Mouse (Mus musculus): ENCODE data around the gene Ldb1. TPM values are rescaled to one million over a fixed set of nuclear protein-coding genes. Genes with fewer than 3 reads are reported as not detected.
"Not testable (repeated sequence)": the region's sequence is repeated elsewhere in the genome, so short reads cannot be mapped to it uniquely, and the experiment has no call there.

The Ldb1 gene
- polyA plus RNA-seq, 1 experiment from 2014 or later: 103 TPM

DNA sequence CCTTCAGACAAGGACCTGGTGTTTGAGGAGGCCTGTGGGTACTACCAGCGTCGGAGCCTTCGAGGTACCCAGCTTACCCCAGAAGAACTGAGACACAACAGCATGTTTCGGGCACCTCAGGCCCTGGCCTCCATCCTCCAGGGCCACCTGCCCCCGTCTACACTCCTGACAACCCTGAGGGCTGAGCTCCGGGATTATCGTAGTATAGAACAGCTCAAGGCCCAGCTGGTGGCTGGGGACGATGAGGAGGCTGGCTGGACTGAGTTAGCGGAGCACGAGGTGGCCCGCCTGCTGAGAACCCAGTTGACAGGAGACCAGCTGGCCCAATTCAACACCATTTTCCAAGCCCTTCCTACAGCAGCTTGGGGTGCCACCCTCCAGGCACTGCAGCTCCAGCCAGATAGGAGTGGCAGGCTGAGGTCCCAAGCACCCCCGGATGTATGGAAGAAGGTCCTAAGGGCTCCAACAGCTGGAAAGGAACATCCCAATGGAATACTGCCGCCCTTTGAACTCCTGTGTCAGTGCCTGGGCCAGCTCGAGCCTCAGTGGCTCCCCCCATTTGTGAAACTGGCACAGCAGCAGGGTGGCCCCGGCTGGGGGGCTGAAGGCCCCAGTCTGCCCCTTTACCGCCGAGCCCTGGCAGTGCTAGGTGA, 40.1 kb downstream of the Ldb1 start:
- H3K9me3 ChIP-seq: no peaks in the 10 kb centered on the region
- no peak overlapping the region; the same call in 1 of the 2 replicates for H3K4me3 ChIP-seq
- H3K4me2 ChIP-seq: peak overlapping the region; percentile 99; the same call in 1 of the 2 replicates
- no peak for ATAC-seq (ENCODE audit: insufficient number of reproducible peaks, low FRiP score, low TSS enrichment, low read depth)
- whole genome bisulfite sequencing: 80% methylated on average over 17 of the region's 17 CpGs
- no peak overlapping the region for H3K27ac ChIP-seq
- H3K36me3 ChIP-seq: no peaks in the 10 kb centered on the region; the same call in 1 of the 2 replicates
- H3K9ac ChIP-seq: no peak overlapping the region
- H3K4me1 ChIP-seq: peaks cover 26% of the 10 kb centered on the region
- no peaks in the 10 kb centered on the region for H3K27me3 ChIP-seq

DNA sequence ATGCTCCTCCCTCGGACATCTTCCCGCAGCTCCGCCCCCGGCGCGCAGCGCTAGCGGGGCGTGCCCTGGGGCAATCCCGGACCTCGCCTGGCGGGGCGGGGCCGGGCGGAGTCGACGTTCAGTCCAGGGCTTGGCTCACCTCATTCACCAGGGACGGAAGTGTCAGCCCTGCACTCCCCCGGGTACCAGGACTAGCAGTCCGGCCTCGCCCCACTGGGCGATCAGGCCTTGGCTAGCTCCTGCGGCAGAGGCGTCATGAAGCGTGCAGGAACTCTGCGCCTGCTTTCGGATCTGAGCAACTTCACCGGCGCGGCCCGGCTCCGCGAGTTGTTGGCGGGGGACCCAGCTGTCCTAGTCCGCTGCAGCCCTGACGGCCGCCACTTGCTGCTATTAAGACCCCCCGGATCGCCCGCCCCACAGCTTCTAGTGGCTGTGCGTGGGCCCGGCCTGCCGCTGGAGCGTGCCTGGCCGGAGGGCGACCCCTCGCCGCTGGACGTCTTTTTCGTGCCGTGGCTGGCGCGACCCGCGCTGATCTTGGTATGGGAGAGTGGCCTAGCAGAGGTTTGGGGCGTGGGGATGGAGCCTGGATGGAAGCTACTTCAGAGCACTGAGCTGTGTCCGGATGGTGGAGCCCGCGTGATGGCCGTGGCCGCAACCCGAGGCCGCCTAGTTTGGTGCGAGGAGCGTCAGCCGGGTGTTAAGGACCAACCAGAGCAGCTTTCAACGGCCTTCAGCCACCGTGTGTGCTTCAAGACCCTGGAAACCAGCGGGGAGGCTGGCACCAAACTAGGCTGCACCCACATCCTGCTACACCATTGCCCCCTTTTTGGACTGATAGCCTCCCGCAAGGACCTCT, 41.4 kb downstream of the Ldb1 start, which contains the start of gene Hps6:
Gene Hps6, plus strand, starts transcription at position 138 of the 856 bp plus-strand sequence.
- peak; percentile 37; the same call in 1 of the 2 replicates for ATAC-seq (ENCODE audit: insufficient number of reproducible peaks, low FRiP score, low TSS enrichment, low read depth)
- H3K4me3 ChIP-seq: peak within 1 kb of the TSS; percentile 74
- H3K27ac ChIP-seq: peak within 1 kb of the TSS; percentile 50; the same call in 1 of the 2 replicates
- peak within 1 kb of the TSS; percentile 99 for H3K4me2 ChIP-seq
- peaks cover 26% of the 10 kb centered on the region for H3K4me1 ChIP-seq
- H3K27me3 ChIP-seq: no peaks in the 10 kb centered on the region
- H3K9me3 ChIP-seq: no peaks in the 10 kb centered on the region
- peak within 1 kb of the TSS; percentile 77 for H3K9ac ChIP-seq
- WGBS: 2% methylated on average over 69 of the region's 70 CpGs
- H3K36me3 ChIP-seq: no peaks in the 10 kb centered on the region; the same call in 1 of the 2 replicates

DNA sequence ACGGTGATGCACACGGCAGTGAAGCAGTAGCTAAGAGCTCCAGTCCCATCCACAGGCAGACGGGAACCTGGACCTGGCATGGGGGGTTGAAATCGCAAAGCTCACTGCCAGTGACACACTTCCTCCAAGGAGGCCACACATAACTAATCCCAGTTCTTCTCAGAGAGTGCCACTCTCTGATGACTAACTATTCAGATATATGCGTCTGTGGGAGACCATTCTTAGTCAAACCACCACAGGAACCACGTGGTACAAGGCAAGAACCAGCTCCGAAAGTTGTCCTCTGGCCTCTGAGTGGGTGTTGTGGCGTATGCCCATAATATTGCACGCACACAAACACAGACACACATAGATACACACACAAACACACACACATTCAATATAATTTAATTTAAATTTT, 42.7 kb downstream of the Ldb1 start:
- H3K27me3 ChIP-seq: no peaks in the 10 kb centered on the region
- no peak overlapping the region for H3K4me3 ChIP-seq
- H3K4me2 ChIP-seq: no peak overlapping the region
- H3K4me1 ChIP-seq: peaks cover 31% of the 10 kb centered on the region
- H3K9ac ChIP-seq: no peak overlapping the region
- 81% methylated on average over 9 of the region's 9 CpGs for WGBS
- no peak overlapping the region for H3K27ac ChIP-seq
- no peak for ATAC-seq (ENCODE audit: insufficient number of reproducible peaks, low FRiP score, low TSS enrichment, low read depth)
- H3K9me3 ChIP-seq: no peaks in the 10 kb centered on the region
- H3K36me3 ChIP-seq: no peaks in the 10 kb centered on the region

GRCm38 (mm10) chr19:45999378-45999777, 45.6 kb downstream of the Ldb1 start:
- no peaks in the 10 kb centered on the region for H3K27me3 ChIP-seq

GRCm38 (mm10) chr19:45998694-45999217, 46.3 kb downstream of the Ldb1 start:
- no peaks in the 10 kb centered on the region for H3K9me3 ChIP-seq
- H3K4me2 ChIP-seq: peak overlapping the region; percentile 60
- H3K4me3 ChIP-seq: peak overlapping the region; percentile 81
- H3K4me1 ChIP-seq: peaks cover 13% of the 10 kb centered on the region
- ATAC-seq (ENCODE audit: insufficient number of reproducible peaks, low FRiP score, low TSS enrichment, low read depth): no peak
- WGBS: 7% methylated on average over 8 of the region's 8 CpGs
- no peak overlapping the region for H3K9ac ChIP-seq
- H3K27me3 ChIP-seq: no peaks in the 10 kb centered on the region
- no peak overlapping the region for H3K27ac ChIP-seq
- peaks cover 4% of the 10 kb centered on the region; the same call in 1 of the 2 replicates for H3K36me3 ChIP-seq

More at GRCm38 (mm10) chr19:45999378-45999777, 45.6 kb downstream of the Ldb1 start:
- H3K4me1 ChIP-seq: peaks cover 20% of the 10 kb centered on the region
- no peak overlapping the region for H3K27ac ChIP-seq
- no peak for ATAC-seq (ENCODE audit: insufficient number of reproducible peaks, low FRiP score, low TSS enrichment, low read depth)
- H3K36me3 ChIP-seq: peaks cover 4% of the 10 kb centered on the region; the same call in 1 of the 2 replicates
- H3K4me2 ChIP-seq: no peak overlapping the region
- 67% methylated on average over 1 of the region's 1 CpGs for WGBS
- H3K9me3 ChIP-seq: no peaks in the 10 kb centered on the region
- H3K4me3 ChIP-seq: no peak overlapping the region
- no peak overlapping the region for H3K9ac ChIP-seq

- Histone ChIP-seq H3K36me3 (peaks cover 4% of the 10 kb centered on the region; the same call in 1 of the 2 replicates), H3K9ac (peak within 1 kb of the TSS; percentile 90), H3K27ac (peak within 1 kb of the TSS; percentile 96), H3K27me3 (no peaks in the 10 kb centered on the region), H3K9me3 (no peaks in the 10 kb centered on the region), H3K4me1 (peaks cover 6% of the 10 kb centered on the region), H3K4me3 (peak within 1 kb of the TSS; percentile 81), H3K4me2 (peak within 1 kb of the TSS; percentile 60)
- peak; percentile 91 for ATAC-seq (ENCODE audit: insufficient number of reproducible peaks, low FRiP score, low TSS enrichment, low read depth)
- under 1% methylated on average over 76 of the region's 76 CpGs for WGBS
Observed at GRCm38 (mm10) chr19:45997785-45998693, 47.0 kb downstream of the Ldb1 start, which contains the start of gene Armh3. TSS of gene Armh3 (minus strand) at chr19:45998488.

GRCm38 (mm10) chr19:45997365-45997764, 47.6 kb downstream of the Ldb1 start:
- Histone ChIP-seq H3K9me3 (no peaks in the 10 kb centered on the region), H3K27me3 (no peaks in the 10 kb centered on the region), H3K36me3 (peaks cover 4% of the 10 kb centered on the region; the same call in 1 of the 2 replicates), H3K4me1 (peaks cover 5% of the 10 kb centered on the region; the same call in 1 of the 2 replicates), H3K4me3 (peak overlapping the region; percentile 81), H3K4me2 (peak overlapping the region; percentile 60), H3K9ac (0 out of 2 replicates have a peak overlapping the region, but pooled peaks have one; percentile 14), H3K27ac (0 out of 2 replicates have a peak overlapping the region, but pooled peaks have one; percentile 96)
- no peak for ATAC-seq (ENCODE audit: insufficient number of reproducible peaks, low FRiP score, low TSS enrichment, low read depth)
- 56% methylated on average over 5 of the region's 5 CpGs for WGBS

DNA sequence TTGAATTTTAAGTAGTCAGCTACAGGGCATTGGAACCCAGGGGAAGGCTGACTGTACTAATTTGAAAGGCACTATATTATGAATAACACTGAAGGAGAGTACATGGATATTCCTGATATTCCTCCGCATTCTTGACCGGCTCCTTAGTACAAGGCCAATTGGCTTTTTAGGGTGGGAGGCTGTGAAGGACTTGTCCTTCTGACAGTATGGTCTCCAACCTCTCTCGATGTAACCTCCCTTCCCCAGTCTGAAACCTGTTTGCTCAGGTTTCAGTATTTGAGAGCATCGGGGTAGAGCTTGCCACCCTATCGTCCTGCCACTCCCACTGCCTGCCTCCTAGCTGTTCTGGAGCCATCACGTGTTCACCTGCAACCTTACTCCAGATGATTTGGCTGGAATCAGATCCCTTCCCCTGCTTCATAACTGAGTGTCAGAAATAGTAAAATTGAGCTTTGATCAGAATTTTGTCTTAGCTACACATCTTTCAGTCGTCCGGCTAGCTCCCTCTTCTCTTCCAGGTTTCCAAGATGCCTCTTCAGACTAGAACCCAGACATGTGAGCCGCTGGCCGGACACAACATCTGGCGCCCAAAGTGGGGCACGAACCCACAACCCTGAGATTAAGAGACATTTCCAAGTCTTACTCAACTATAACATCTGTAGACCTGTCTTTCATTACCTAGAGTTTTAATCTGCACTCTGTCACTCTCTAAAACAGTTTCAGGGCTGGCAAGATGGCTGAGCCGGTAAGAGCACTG, 50.9 kb downstream of the Ldb1 start:
- no peak overlapping the region for H3K4me3 ChIP-seq
- ATAC-seq (ENCODE audit: insufficient number of reproducible peaks, low FRiP score, low TSS enrichment, low read depth): no peak
- no peaks in the 10 kb centered on the region for H3K9me3 ChIP-seq
- peaks cover 4% of the 10 kb centered on the region; the same call in 1 of the 2 replicates for H3K36me3 ChIP-seq
- H3K27me3 ChIP-seq: no peaks in the 10 kb centered on the region
- H3K4me2 ChIP-seq: no peak overlapping the region
- H3K27ac ChIP-seq: no peak overlapping the region; the same call in 1 of the 2 replicates
- peaks cover 5% of the 10 kb centered on the region; the same call in 1 of the 2 replicates for H3K4me1 ChIP-seq
- no peak overlapping the region for H3K9ac ChIP-seq
- WGBS: 94% methylated on average over 13 of the region's 13 CpGs

- H3K4me1 ChIP-seq; H3K27me3 ChIP-seq; H3K4me2 ChIP-seq; H3K4me3 ChIP-seq; ATAC-seq (ENCODE audit: insufficient number of reproducible peaks, low FRiP score, low TSS enrichment, low read depth); H3K9ac ChIP-seq; H3K36me3 ChIP-seq; H3K27ac ChIP-seq; H3K9me3 ChIP-seq: not testable (repeated sequence)
- WGBS: 75% methylated on average over 6 of the region's 6 CpGs
Observed at GRCm38 (mm10) chr19:45993441-45993840, 51.6 kb downstream of the Ldb1 start.

- no peak for ATAC-seq (ENCODE audit: insufficient number of reproducible peaks, low FRiP score, low TSS enrichment, low read depth)
- H3K4me3 ChIP-seq: no peak overlapping the region
- no peaks in the 10 kb centered on the region for H3K9me3 ChIP-seq
- H3K9ac ChIP-seq: no peak overlapping the region
- no peaks in the 10 kb centered on the region for H3K4me1 ChIP-seq
- no peak overlapping the region for H3K4me2 ChIP-seq
- H3K27me3 ChIP-seq: no peaks in the 10 kb centered on the region
- WGBS: 96% methylated on average over 3 of the region's 3 CpGs
- no peak overlapping the region for H3K27ac ChIP-seq
- peaks cover 16% of the 10 kb centered on the region for H3K36me3 ChIP-seq
Observed at GRCm38 (mm10) chr19:45991171-45991570, 53.8 kb downstream of the Ldb1 start.
